Mouse (Mus musculus): ENCODE measurements around the gene Golga7b. TPM values are rescaled to one million over a fixed set of nuclear protein-coding genes. Genes with fewer than 3 reads are reported as not detected.

The Golga7b gene
- polyA plus RNA-seq, 1 experiment from 2014 or later = 11.6 TPM

DNA sequence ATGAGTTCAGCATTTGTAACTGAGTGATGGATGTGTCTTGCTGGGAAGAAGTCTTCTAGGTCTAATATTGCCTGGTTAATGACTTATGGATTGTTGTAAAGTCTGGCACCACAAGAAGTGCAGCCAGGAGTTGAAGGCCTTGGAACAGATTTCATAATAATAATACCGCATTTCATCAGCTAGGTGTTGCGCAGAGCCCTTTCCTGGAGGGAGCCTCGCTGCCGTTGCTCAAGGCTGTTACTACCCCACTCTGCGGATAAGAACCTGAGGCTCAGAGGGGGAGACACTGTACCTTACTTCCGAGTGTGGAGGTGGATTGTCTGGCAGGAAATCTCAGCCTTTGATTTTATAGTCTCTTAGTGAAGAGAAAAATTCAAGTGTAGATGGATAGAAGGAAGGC is 29.9 kb downstream of the Golga7b start:
- Histone ChIP-seq H3K27ac (no peak overlapping the region), H3K4me2 (replicated peaks) (no peak overlapping the region), H3K9ac (no peak overlapping the region), H3K27me3 (no peaks in the 10 kb centered on the region), H3K36me3 (no peaks in the 10 kb centered on the region), H3K4me3 (no peak overlapping the region), H3K9me3 (replicated peaks) (no peaks in the 10 kb centered on the region), H3K4me1 (peaks cover 6% of the 10 kb centered on the region; the same call in 1 of the 2 replicates)
- 86% methylated on average over 6 of the region's 6 CpGs for WGBS
- ATAC-seq (ENCODE audit: low FRiP score) = no peak

DNA sequence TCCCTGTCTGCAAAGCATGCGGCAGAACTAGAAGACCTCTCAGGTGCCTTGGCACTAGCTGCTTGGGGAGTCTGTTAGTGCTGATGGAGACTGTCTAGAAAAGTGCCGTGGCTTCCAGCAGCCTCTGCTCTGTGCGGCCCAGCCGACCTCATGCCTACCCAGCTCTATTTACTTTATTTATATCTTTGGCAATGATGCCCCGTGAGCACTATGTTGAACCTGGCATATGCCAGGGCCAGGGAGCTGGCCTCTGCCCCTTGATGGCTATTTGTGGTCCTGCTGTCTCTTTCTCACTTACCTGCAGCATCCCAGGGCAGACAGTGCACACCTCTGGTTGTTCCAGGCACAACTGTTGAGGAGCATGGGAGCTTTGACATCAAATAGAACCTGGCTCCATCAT is 31.1 kb downstream of the Golga7b start:
- Histone ChIP-seq H3K27me3 (no peaks in the 10 kb centered on the region), H3K4me1 (peaks cover 6% of the 10 kb centered on the region; the same call in 1 of the 2 replicates), H3K4me2 (replicated peaks) (no peak overlapping the region), H3K27ac (no peak overlapping the region), H3K4me3 (no peak overlapping the region), H3K9me3 (replicated peaks) (no peaks in the 10 kb centered on the region), H3K9ac (no peak overlapping the region), H3K36me3 (no peaks in the 10 kb centered on the region)
- WGBS = 84% methylated on average over 5 of the region's 5 CpGs
- ATAC-seq (ENCODE audit: low FRiP score) = no peak

- Histone ChIP-seq H3K27ac (no peak overlapping the region), H3K4me1 (peaks cover 7% of the 10 kb centered on the region; the same call in 1 of the 2 replicates), H3K9me3 (replicated peaks) (no peaks in the 10 kb centered on the region), H3K36me3 (no peaks in the 10 kb centered on the region), H3K9ac (no peak overlapping the region), H3K4me2 (replicated peaks) (no peak overlapping the region), H3K27me3 (0 out of 2 replicates have a peak, but pooled peaks cover 4% of the 10 kb centered on the region), H3K4me3 (no peak overlapping the region)
- WGBS = 55% methylated on average over 3 of the region's 3 CpGs
- no peak for ATAC-seq (ENCODE audit: low FRiP score)
Observed at GRCm38 (mm10) chr19:42279611-42280010, 32.2 kb downstream of the Golga7b start.

GRCm38 (mm10) chr19:42284178-42284577 is 36.8 kb downstream of the Golga7b start:
- H3K9ac ChIP-seq = no peak overlapping the region
- H3K4me2 ChIP-seq (replicated peaks) = no peak overlapping the region
- WGBS = 83% methylated on average over 8 of the region's 8 CpGs
- H3K9me3 ChIP-seq (replicated peaks) = no peaks in the 10 kb centered on the region
- no peaks in the 10 kb centered on the region for H3K36me3 ChIP-seq
- 0 out of 2 replicates have a peak, but pooled peaks cover 4% of the 10 kb centered on the region for H3K27me3 ChIP-seq
- H3K4me3 ChIP-seq = no peak overlapping the region
- no peak overlapping the region for H3K27ac ChIP-seq
- peaks cover 9% of the 10 kb centered on the region; the same call in 1 of the 2 replicates for H3K4me1 ChIP-seq
- no peak for ATAC-seq (ENCODE audit: low FRiP score)

- Histone ChIP-seq H3K4me2 (replicated peaks) (no peak overlapping the region), H3K9ac (no peak overlapping the region), H3K36me3 (no peaks in the 10 kb centered on the region), H3K27me3 (peaks cover 4% of the 10 kb centered on the region; the same call in 1 of the 2 replicates), H3K9me3 (replicated peaks) (no peaks in the 10 kb centered on the region), H3K4me1 (peaks cover 29% of the 10 kb centered on the region), H3K27ac (no peak overlapping the region), H3K4me3 (no peak overlapping the region)
- ATAC-seq (ENCODE audit: low FRiP score) = no peak
- WGBS = 70% methylated on average over 4 of the region's 4 CpGs
Observed at GRCm38 (mm10) chr19:42288361-42288760, 41.0 kb downstream of the Golga7b start.

DNA sequence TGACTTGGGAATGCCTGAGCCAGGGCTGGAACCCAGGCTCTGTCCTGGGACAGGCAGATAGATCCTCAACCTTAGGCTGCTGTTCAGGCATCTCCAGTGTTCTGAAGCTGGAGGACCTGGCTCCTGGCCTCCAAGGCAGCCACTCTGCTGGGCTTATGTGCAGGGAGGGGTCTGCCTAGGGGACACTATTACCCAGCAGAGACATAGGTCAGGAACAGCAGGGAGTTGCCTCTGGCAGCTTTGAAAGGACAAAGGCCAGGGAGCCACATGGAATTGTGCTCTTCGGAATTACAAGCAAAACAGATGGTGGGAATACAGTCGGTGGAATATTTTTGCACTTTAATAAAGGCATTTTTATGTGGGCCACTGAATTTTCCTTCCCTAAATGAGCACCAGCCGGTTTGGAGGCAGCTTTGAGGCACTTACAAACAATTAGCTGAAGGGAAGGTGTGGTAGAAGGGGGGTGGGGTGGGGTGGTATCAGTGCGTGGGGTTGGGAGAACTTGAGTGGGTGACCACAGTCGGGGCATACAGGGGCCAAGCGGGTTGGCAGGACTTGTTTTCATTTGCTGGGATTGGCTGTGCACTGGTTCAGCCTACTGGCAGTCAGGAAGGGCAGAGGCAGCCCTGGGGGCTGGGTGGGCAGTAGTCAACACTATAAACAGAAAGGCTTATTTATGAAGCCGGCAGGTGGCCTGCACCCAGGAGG is 43.7 kb downstream of the Golga7b start:
- 19% methylated on average over 7 of the region's 7 CpGs for WGBS
- peaks cover 30% of the 10 kb centered on the region for H3K4me1 ChIP-seq
- H3K4me3 ChIP-seq = no peak overlapping the region
- no peak overlapping the region for H3K9ac ChIP-seq
- no peaks in the 10 kb centered on the region for H3K36me3 ChIP-seq
- H3K9me3 ChIP-seq (replicated peaks) = no peaks in the 10 kb centered on the region
- H3K27ac ChIP-seq = peak overlapping the region; percentile 44
- no peak for ATAC-seq (ENCODE audit: low FRiP score)
- H3K27me3 ChIP-seq = no peaks in the 10 kb centered on the region; the same call in 1 of the 2 replicates
- no peak overlapping the region for H3K4me2 ChIP-seq (replicated peaks)

DNA sequence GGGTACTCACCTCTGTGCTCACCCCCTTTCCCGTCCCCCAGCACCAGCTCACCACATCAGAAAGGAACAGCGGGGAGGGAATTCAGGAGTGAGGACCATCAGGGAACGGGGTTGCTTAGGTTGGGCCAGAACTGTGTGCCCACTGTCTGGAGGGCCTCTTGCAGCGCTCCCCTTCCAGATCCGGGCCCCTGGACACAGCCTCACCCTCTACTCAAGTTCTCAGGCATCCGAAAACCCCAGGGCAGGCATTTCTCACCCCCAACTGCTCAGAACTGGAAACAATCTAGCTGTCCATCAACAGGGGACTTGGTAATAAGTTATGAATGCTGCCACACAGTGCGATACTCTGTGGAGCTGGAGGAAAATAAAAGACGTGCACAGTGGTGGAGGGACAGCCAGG is 44.7 kb downstream of the Golga7b start:
- Histone ChIP-seq H3K4me2 (replicated peaks) (0 out of 2 replicates have a peak overlapping the region, but pooled peaks have one; percentile 6), H3K36me3 (no peaks in the 10 kb centered on the region), H3K9me3 (replicated peaks) (no peaks in the 10 kb centered on the region), H3K27ac (peak overlapping the region; percentile 46; the same call in 1 of the 2 replicates), H3K9ac (peak overlapping the region; percentile 10; the same call in 1 of the 2 replicates), H3K27me3 (no peaks in the 10 kb centered on the region; the same call in 1 of the 2 replicates), H3K4me1 (peaks cover 30% of the 10 kb centered on the region), H3K4me3 (no peak overlapping the region)
- ATAC-seq (ENCODE audit: low FRiP score) = peak; percentile 67; the same call in 1 of the 2 replicates
- WGBS = 22% methylated on average over 8 of the region's 8 CpGs

DNA sequence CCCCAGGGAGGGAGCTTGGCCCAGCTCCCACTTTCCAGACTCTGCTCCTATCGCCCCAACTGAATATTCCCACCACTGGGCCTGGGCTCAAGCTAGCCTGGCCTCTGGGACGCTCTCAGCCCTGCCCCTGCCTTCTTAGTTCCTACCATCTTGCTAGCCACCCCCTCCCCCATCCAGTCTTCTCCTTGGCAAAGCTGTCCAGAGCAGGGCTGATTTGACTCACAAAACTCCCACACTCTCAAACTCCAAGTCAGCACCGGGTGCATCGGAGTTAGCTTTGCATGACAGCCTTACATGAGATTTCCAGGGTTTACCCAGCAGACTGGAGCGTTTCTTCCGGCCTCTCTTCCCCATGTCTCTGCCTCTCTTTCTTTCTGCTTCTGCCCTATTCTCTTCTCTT is 45.8 kb downstream of the Golga7b start:
- Histone ChIP-seq H3K4me2 (replicated peaks) (no peak overlapping the region), H3K27me3 (no peaks in the 10 kb centered on the region; the same call in 1 of the 2 replicates), H3K9ac (no peak overlapping the region), H3K4me3 (no peak overlapping the region), H3K36me3 (no peaks in the 10 kb centered on the region), H3K9me3 (replicated peaks) (no peaks in the 10 kb centered on the region), H3K4me1 (peaks cover 30% of the 10 kb centered on the region), H3K27ac (no peak overlapping the region)
- 67% methylated on average over 6 of the region's 6 CpGs for WGBS
- no peak for ATAC-seq (ENCODE audit: low FRiP score)

- H3K27ac ChIP-seq = peak overlapping the region; percentile 48
- H3K4me2 ChIP-seq (replicated peaks) = no peak overlapping the region
Observed at GRCm38 (mm10) chr19:42303210-42303813, 55.9 kb downstream of the Golga7b start.

DNA sequence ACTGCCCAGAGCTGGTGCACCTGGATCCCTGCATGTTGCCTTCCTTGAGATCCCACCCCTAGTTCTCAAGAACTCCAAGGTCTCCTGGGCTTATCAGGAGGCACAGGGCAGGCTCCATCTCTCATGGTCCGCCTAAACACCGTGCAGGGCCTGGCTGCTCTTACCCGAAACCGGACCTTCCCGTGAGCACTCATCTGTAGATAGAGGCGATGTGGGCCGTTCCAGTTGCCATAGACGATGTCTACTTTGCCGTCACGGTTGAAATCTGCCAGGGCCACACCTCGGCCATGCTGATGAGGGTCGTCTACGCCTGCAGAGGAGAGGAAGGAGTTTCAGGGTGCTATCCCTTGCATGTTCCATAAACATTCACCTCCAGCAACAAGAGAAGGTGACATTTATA is 57.1 kb downstream of the Golga7b start:
- no peak overlapping the region for H3K4me3 ChIP-seq
- no peak overlapping the region for H3K4me2 ChIP-seq (replicated peaks)
- H3K27me3 ChIP-seq = no peaks in the 10 kb centered on the region; the same call in 1 of the 2 replicates
- H3K36me3 ChIP-seq = no peaks in the 10 kb centered on the region
- no peak for ATAC-seq (ENCODE audit: low FRiP score)
- WGBS = 88% methylated on average over 13 of the region's 13 CpGs
- peaks cover 29% of the 10 kb centered on the region for H3K4me1 ChIP-seq
- H3K9me3 ChIP-seq (replicated peaks) = no peaks in the 10 kb centered on the region
- no peak overlapping the region for H3K9ac ChIP-seq
- H3K27ac ChIP-seq = no peak overlapping the region

More at GRCm38 (mm10) chr19:42303210-42303813, 55.9 kb downstream of the Golga7b start:
- 57% methylated on average over 12 of the region's 12 CpGs for WGBS
- Histone ChIP-seq H3K4me3 (no peak overlapping the region), H3K4me1 (peaks cover 34% of the 10 kb centered on the region), H3K9me3 (replicated peaks) (no peaks in the 10 kb centered on the region), H3K9ac (no peak overlapping the region), H3K27me3 (no peaks in the 10 kb centered on the region; the same call in 1 of the 2 replicates), H3K36me3 (no peaks in the 10 kb centered on the region)
- ATAC-seq (ENCODE audit: low FRiP score) = no peak

GRCm38 (mm10) chr19:42305746-42306145 is 58.4 kb downstream of the Golga7b start:
- no peak overlapping the region for H3K27ac ChIP-seq
- no peak overlapping the region for H3K4me3 ChIP-seq
- WGBS = 73% methylated on average over 8 of the region's 8 CpGs
- peaks cover 25% of the 10 kb centered on the region for H3K4me1 ChIP-seq
- H3K4me2 ChIP-seq (replicated peaks) = no peak overlapping the region
- H3K36me3 ChIP-seq = no peaks in the 10 kb centered on the region
- ATAC-seq (ENCODE audit: low FRiP score) = no peak
- H3K9me3 ChIP-seq (replicated peaks) = no peaks in the 10 kb centered on the region
- no peak overlapping the region for H3K9ac ChIP-seq
- H3K27me3 ChIP-seq = no peaks in the 10 kb centered on the region; the same call in 1 of the 2 replicates

GRCm38 (mm10) chr19:42306202-42306601 is 58.8 kb downstream of the Golga7b start:
- WGBS = 47% methylated on average over 7 of the region's 7 CpGs
- Histone ChIP-seq H3K36me3 (no peaks in the 10 kb centered on the region), H3K4me1 (peaks cover 24% of the 10 kb centered on the region), H3K4me3 (no peak overlapping the region), H3K27me3 (no peaks in the 10 kb centered on the region; the same call in 1 of the 2 replicates), H3K9me3 (replicated peaks) (no peaks in the 10 kb centered on the region), H3K27ac (no peak overlapping the region), H3K9ac (no peak overlapping the region), H3K4me2 (replicated peaks) (no peak overlapping the region)
- no peak for ATAC-seq (ENCODE audit: low FRiP score)

Measured in hindbrain, embryonic 12.5 days (tissue).